Mouse (Mus musculus) CH12.LX (cell line): ENCODE measurements around the gene Chid1. TPM values are rescaled to one million over a fixed set of nuclear protein-coding genes. Genes with fewer than 3 reads are reported as not detected.

ENCODE experiments used
- DNase-seq: peaks from one replicate; pipeline ENCODE4 v3.0.0-alpha.2; 2013; ENCODE audit errors: extremely low read depth
- H3K27ac ChIP-seq: 2 replicates; pipeline ENCODE4 v1.5.1; 2012; ENCODE audit warnings: low read depth, mild to moderate bottlenecking, control low read depth, moderate library complexity; ENCODE audit not compliant: insufficient read depth
- H3K27me3 ChIP-seq: replicated peaks from 2 replicates; pipeline ENCODE3; 2012; ENCODE audit warnings: inconsistent platforms
- H3K36me3 ChIP-seq, 2 experiments: replicated peaks in 1 of 2; 2 replicates each; pipeline versions ENCODE3 to v1.6.1; 2012; ENCODE audit warnings: inconsistent platforms in 1 of 2, low read length in 1 of 2, mild to moderate bottlenecking in 1 of 2, mixed read lengths in 1 of 2, moderate library complexity in 1 of 2; ENCODE audit not compliant: control insufficient read depth in 1 of 2, insufficient read depth in 1 of 2
- H3K4me1 ChIP-seq, 2 experiments: 2 replicates each; pipeline ENCODE4 v1.6.1; 2012; ENCODE audit warnings: inconsistent platforms in 1 of 2, moderate library complexity in 1 of 2; ENCODE audit not compliant: insufficient read depth in 2 of 2, control insufficient read depth in 1 of 2
- H3K4me2 ChIP-seq: 2 replicates; pipeline ENCODE4 v1.6.1; 2012; ENCODE audit warnings: low read depth, mild to moderate bottlenecking, control low read depth; ENCODE audit not compliant: poor library complexity, insufficient read depth, severe bottlenecking
- H3K4me3 ChIP-seq, 3 experiments: fragments of 150-350 bp in 1 of 3; sonication (generic) in 1 of 3; replicated peaks in 1 of 3; 2 replicates each; pipeline versions ENCODE3 to v1.5.1; 2011 to 2012; ENCODE audit warnings: low read depth in 2 of 3, low read length in 2 of 3, mild to moderate bottlenecking in 2 of 3, moderate library complexity in 2 of 3, control low read depth in 1 of 3, improper control_type of control experiment in 1 of 3, inconsistent platforms in 1 of 3, mixed read lengths in 1 of 3; ENCODE audit not compliant: poor library complexity in 1 of 3
- H3K79me2 ChIP-seq: replicated peaks from 2 replicates; pipeline ENCODE4 v1.6.1; 2012; ENCODE audit warnings: mild to moderate bottlenecking, moderate library complexity; ENCODE audit not compliant: control insufficient read depth, poor library complexity, insufficient read depth, severe bottlenecking; ENCODE audit errors: extremely low read depth
- H3K9ac ChIP-seq: 2 replicates; pipeline ENCODE4 v1.6.1; 2012; ENCODE audit warnings: low read depth, mild to moderate bottlenecking, control low read depth, moderate library complexity; ENCODE audit not compliant: insufficient read depth
- H3K9me3 ChIP-seq: replicated peaks from 2 replicates; pipeline ENCODE3; 2012; ENCODE audit warnings: low read length, inconsistent platforms, mixed read lengths
- CHD2 ChIP-seq: IDR thresholded peaks from 2 replicates; pipeline ENCODE4 v1.6.1; 2011; ENCODE audit warnings: low read length, improper control_type of control experiment
- EP300 ChIP-seq: IDR thresholded peaks from 2 replicates; pipeline ENCODE4 v1.6.1; 2011; ENCODE audit warnings: low read length, improper control_type of control experiment
- GABPA ChIP-seq: IDR thresholded peaks from 2 replicates; pipeline ENCODE4 v1.6.1; 2012; ENCODE audit warnings: low read depth, low read length, improper control_type of control experiment, inconsistent platforms; ENCODE audit not compliant: insufficient replicate concordance
- JUND ChIP-seq: conservative IDR thresholded peaks from 2 replicates; pipeline ENCODE4 v1.6.1; 2011; ENCODE audit warnings: low read depth, low read length, improper control_type of control experiment
- KAT2A ChIP-seq: IDR thresholded peaks from 2 replicates; pipeline ENCODE4 v1.6.1; 2012; ENCODE audit warnings: low read length, improper control_type of control experiment, inconsistent platforms; ENCODE audit not compliant: insufficient replicate concordance
- MAFK ChIP-seq: IDR thresholded peaks from 2 replicates; pipeline ENCODE4 v1.6.1; 2011; ENCODE audit warnings: low read length, improper control_type of control experiment; ENCODE audit not compliant: insufficient replicate concordance
- MAX ChIP-seq: IDR thresholded peaks from 2 replicates; pipeline ENCODE4 v1.6.1; 2011; ENCODE audit warnings: low read length, improper control_type of control experiment
- MAZ ChIP-seq: IDR thresholded peaks from 2 replicates; pipeline ENCODE4 v1.6.1; 2012; ENCODE audit warnings: low read depth, mild to moderate bottlenecking, inconsistent platforms, low read length, improper control_type of control experiment, moderate library complexity
- MEF2A ChIP-seq: IDR thresholded peaks from 2 replicates; pipeline ENCODE4 v1.6.1; 2014; ENCODE audit warnings: low read depth, mild to moderate bottlenecking, inconsistent platforms, low read length, improper control_type of control experiment, borderline replicate concordance
- MXI1 ChIP-seq: IDR thresholded peaks from 2 replicates; pipeline ENCODE4 v1.6.1; 2011; ENCODE audit warnings: mild to moderate bottlenecking, low read depth, low read length, improper control_type of control experiment
- NELFE ChIP-seq: IDR thresholded peaks from 2 replicates; pipeline ENCODE4 v1.6.1; 2011; ENCODE audit warnings: low read depth, low read length, improper control_type of control experiment
- NRF1 ChIP-seq: IDR thresholded peaks from 2 replicates; pipeline ENCODE4 v1.6.1; 2014; ENCODE audit warnings: low read depth, mild to moderate bottlenecking, inconsistent platforms, low read length, improper control_type of control experiment, moderate library complexity
- POLR2AphosphoS2 ChIP-seq: IDR thresholded peaks from 2 replicates; pipeline ENCODE4 v1.6.1; 2011; ENCODE audit warnings: low read depth, low read length, improper control_type of control experiment
- RAD21 ChIP-seq: IDR thresholded peaks from 2 replicates; pipeline ENCODE4 v1.6.1; 2011; ENCODE audit warnings: low read depth, mild to moderate bottlenecking, low read length, improper control_type of control experiment, moderate library complexity
- SIN3A ChIP-seq: IDR thresholded peaks from 2 replicates; pipeline ENCODE4 v1.6.1; 2012; ENCODE audit warnings: low read length, improper control_type of control experiment, inconsistent platforms
- SMC3 ChIP-seq: IDR thresholded peaks from 2 replicates; pipeline ENCODE4 v1.6.1; 2011; ENCODE audit warnings: low read depth, low read length, improper control_type of control experiment
- TCF12 ChIP-seq: IDR thresholded peaks from 2 replicates; pipeline ENCODE4 v1.6.1; 2014; ENCODE audit warnings: low read depth, mild to moderate bottlenecking, inconsistent platforms, low read length, improper control_type of control experiment
- UBTF ChIP-seq: IDR thresholded peaks from 2 replicates; pipeline ENCODE4 v1.6.1; 2012; ENCODE audit warnings: low read depth, mild to moderate bottlenecking, inconsistent platforms, low read length, improper control_type of control experiment, moderate library complexity
- USF1 ChIP-seq: IDR thresholded peaks from 2 replicates; pipeline ENCODE4 v1.6.1; 2014; ENCODE audit warnings: low read depth, mild to moderate bottlenecking, inconsistent platforms, low read length, improper control_type of control experiment
- ZNF384 ChIP-seq: IDR thresholded peaks from 2 replicates; pipeline ENCODE4 v1.6.1; 2012; ENCODE audit warnings: low read depth, low read length, improper control_type of control experiment, inconsistent platforms
- dilution Hi-C: fragments of 300-500 bp; cut with MboI; formaldehyde crosslinking; loops from 2 replicates; pipeline ENCODE4 v1.14.3; 2020; ENCODE audit warnings: low sequenced_read_pairs; ENCODE audit not compliant: extremely low pct_unique_long_range_greater_than_20kb, extremely low pct_ligation_motif_present
- in situ Hi-C: fragments of 300-500 bp; cut with MboI; formaldehyde crosslinking; loops from 3 replicates; pipeline ENCODE4 v1.14.3; 2019; ENCODE audit warnings: low sequenced_read_pairs, low pct_ligation_motif_present, low pct_unique_long_range_greater_than_20kb, mixed read lengths
- polyA plus RNA-seq: library from polyadenylated mRNA; unstranded; fragments of >175 nt; gene quantifications from 2 replicates; pipeline ENCODE4 v1.2.1, GENCODE M21; 2012; ENCODE audit warnings: low read depth; ENCODE audit not compliant: insufficient read length
- total RNA-seq, 2 experiments: library from RNA; depleted of rRNA; stranded (reverse); fragments of 300-350 nt in 1 of 2; fragments of >200 nt in 1 of 2; gene quantifications; 2 replicates each; pipeline ENCODE4 v1.2.3; 2012 to 2014

The Chid1 gene
- total and polyA plus RNA-seq, 3 experiments, result 27.0 to 50.5 (median 42.3) TPM

DNA sequence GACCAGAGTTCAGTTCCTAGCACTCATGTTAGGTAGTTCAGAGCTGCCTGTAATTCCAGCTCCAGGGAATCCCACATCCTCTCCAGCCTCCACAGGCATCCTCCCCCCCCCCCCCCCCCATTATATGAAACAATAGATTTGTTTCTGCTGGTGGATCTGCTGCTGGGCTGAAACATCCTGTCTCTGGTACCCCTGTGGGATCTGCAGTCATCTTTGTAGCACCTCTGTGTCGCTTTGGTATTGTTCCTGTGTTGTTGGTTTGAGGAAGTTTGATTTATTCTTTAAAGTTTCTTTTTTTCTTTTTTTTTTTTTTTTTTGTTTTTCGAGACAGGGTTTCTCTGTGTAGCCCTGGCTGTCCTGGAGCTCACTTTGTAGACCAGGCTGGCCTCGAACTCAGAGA, 35.8 kb upstream of the Chid1 start:
- dilution Hi-C loops (no loop called here), in situ Hi-C loops (no loop called here)
- no peak overlapping the region for H3K4me3 ChIP-seq
- peaks cover 12% of the 10 kb centered on the region; the same call in 1 of the 2 replicates for H3K79me2 ChIP-seq
- peaks cover 0 to 31% of the 10 kb centered on the region in 2 experiments for H3K36me3 ChIP-seq
- no peaks in the 10 kb centered on the region for H3K9me3 ChIP-seq
- H3K4me2 ChIP-seq, result no peak overlapping the region
- H3K4me1 ChIP-seq, result peaks cover 10 to 63% of the 10 kb centered on the region in 2 experiments
- DNase-seq, result no peak
- no peak overlapping the region for H3K9ac ChIP-seq
- H3K27ac ChIP-seq, result no peak overlapping the region
- H3K27me3 ChIP-seq, result no peaks in the 10 kb centered on the region
- TF ChIP-seq MAX (no peak), GABPA (no peak), MAFK (no peak), USF1 (no peak), NRF1 (no peak), MAZ (no peak), RAD21 (no peak), UBTF (no peak), ZNF384 (no peak), EP300 (no peak), POLR2AphosphoS2 (no peak), TCF12 (no peak), KAT2A (no peak), SIN3A (no peak), MXI1 (no peak), NELFE (no peak)

DNA sequence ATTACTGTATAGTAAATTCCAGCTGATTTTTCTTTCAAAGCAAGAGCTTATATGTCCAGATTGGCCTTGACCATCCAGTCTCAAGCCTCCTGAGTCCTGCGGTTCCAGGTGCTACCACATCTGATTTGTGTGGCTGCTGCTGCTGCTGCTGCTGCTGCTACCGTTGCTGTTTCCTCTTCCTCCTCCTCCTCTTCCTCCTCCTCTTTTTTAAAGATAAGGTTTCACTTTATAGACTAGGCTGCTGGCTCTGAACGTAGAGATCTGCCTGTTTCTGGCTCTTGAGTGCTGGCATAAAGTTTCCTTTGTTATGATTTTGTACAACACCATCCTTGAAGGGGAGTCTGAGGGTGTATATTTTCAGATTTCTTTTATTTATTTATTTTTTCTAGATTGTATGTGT, 34.4 kb upstream of the Chid1 start:
- Histone ChIP-seq H3K27me3 (no peaks in the 10 kb centered on the region), H3K79me2 (peaks cover 8% of the 10 kb centered on the region; the same call in 1 of the 2 replicates), H3K36me3 (peaks cover 0 to 39% of the 10 kb centered on the region in 2 experiments), H3K4me1 (peaks cover 2 to 49% of the 10 kb centered on the region in 2 experiments; a peak in 2 of 4 replicates), H3K4me2 (no peak overlapping the region), H3K27ac (no peak overlapping the region), H3K9ac (no peak overlapping the region), H3K4me3 (no peak overlapping the region), H3K9me3 (no peaks in the 10 kb centered on the region)
- dilution Hi-C loops, result no loop called here
- no peak for DNase-seq
- in situ Hi-C loops, result no loop called here
- no peak for TF ChIP-seq ZNF384
- TF ChIP-seq CHD2, result no peak
- no peak for TF ChIP-seq KAT2A
- no peak for TF ChIP-seq NELFE
- no peak for TF ChIP-seq MEF2A
- TF ChIP-seq SMC3, result no peak
- TF ChIP-seq JUND, result no peak
